Mouse (Mus musculus): ENCODE results near the gene Olfr1131. TPM values are rescaled to one million over a fixed set of nuclear protein-coding genes. Genes with fewer than 3 reads are reported as not detected.
"Not testable (repeated sequence)": the region's sequence is repeated elsewhere in the genome, so short reads cannot be mapped to it uniquely, and the experiment has no call there.

Olfr1131 gene
- total RNA-seq (2021): not detected
- long read RNA-seq, experiment 1: 0 reads
- long read RNA-seq, experiment 2: 0 reads

DNA sequence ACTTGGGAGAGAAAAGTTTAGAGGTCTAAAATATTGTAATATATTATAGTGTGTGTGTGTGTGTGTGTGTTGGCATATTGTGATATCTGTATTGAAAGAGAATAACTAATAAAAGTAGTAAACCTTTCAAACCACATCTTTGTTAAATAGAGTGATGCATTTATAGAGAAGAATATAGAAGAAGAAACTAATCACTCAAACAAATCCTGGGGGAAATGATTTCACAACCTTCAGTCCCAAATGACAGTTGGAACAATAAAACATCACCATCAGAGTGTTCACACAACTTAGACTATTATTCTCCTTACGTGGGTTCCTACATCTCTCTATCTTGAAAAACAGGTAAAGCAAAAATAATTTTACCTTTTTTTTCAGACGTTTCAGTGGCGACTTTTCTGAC is at the start of gene Olfr1131:
TSS of gene Olfr1131 (plus strand) at position 301 of the 400 bp plus-strand sequence.
- no peak for DNase-seq
- intact Hi-C loops (cut with DNase I): no loop called here

DNA sequence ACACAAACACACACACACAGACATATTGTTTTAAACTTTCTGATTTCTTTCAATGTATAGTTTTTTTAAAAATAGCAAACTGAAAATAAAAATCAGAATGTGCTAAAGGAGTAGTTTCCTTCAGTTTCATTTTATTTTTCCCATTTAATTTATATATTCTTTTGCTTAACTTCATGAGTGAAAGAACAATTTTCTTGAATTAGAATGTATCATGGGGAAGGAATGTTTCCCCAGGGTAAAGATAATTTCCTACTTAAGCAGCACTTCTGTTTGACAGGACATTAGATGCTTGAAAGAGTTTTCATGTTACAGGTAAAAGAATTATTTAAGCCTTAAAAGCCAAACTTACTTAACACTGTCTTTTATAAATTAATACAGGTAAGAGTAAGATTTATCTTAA is 21.0 kb upstream of the Olfr1131 start, which contains the start of gene Olfr1130:
TSS of gene Olfr1130 (plus strand) at position 301 of the 400 bp plus-strand sequence.
- intact Hi-C loops (cut with DNase I): not testable (repeated sequence)

DNA sequence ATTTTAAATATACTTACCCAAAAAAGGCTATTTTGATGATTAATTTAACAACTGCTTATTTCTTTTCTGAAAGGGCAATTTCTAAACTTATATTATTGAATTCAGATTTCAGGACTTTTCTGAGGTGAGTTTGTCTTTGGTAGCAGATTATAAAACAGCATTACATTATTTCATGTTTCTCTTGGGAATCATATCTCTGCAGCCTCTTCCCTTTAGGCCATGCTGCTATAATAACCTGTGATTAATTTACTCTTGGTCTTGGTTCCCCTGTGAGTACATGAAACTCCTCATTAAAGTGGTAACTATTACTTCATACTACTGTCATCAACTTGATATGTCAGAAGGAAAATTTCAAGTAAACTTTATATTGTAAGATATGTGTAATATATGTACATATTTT is 10.5 kb downstream of the Olfr1131 start, which contains the start of gene Olfr1132:
TSS of gene Olfr1132 (minus strand) at position 101 of the 400 bp plus-strand sequence.
- no peak for DNase-seq
- intact Hi-C loops (cut with DNase I): no loop called here

More for the DNA sequence above, 21.0 kb upstream of the Olfr1131 start, which contains the start of gene Olfr1130:
- not testable (repeated sequence) for DNase-seq

DNA sequence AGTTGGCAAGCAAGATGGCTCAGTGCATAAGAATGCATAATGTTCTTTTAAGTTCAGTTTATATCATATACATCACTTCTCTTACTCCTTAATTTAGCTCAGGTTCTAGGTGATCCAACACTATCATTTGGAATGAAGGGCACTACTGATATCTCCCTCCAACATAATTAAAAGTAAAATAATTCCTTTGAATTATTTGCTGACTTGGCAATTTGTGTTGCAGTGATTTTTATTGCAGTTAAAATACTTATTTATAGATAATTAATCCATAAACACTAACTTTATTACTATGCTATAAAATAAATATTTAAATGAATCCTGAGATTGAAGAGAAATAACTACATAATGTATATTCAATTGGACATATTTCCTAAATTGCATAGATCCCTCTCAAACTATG is 15.5 kb downstream of the Olfr1131 start:
- intact Hi-C loops (cut with DNase I): no loop called here
- no peak for DNase-seq

DNA sequence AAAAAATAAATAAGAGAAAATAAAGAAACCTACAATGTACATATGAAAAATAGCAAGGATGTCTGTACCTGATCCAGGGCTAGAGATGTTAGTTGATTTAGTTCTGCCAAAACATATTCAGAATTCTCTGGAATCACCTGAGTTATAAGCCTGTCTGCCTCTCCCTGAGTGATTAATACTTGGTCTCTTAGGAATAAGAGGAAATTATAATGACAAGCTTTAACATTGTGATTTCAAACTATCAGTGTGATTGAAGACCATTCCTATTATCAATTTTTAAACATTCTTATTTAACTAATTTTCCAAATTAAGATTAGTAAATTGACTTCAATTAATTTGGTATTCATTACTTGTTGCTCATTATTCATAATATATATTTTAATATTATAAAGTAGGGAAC is 20.4 kb downstream of the Olfr1131 start, which contains the start of gene Olfr1133:
TSS of gene Olfr1133 (minus strand) at position 101 of the 400 bp plus-strand sequence.
- intact Hi-C loops (cut with DNase I): no loop called here
- no peak for DNase-seq

DNA sequence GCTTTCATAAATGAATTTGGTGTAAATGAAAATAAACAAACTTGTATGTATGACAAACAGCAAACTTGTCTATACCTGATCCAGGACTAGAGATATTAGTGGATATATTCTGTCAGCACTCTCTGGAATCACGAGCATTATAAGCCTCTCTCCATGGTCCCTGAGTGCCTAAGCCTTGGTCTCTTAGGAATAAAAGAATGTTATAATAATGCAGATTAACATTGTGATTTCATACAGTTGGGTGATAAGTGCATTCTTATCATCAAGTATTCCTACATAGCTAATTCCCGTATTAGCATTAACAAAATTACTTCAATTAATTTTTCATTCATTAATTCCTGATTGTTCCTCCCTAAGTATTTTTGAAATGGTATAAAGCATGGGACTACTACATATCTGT is 31.5 kb downstream of the Olfr1131 start, which contains the start of gene Olfr1134:
TSS of gene Olfr1134 (minus strand) at position 101 of the 400 bp plus-strand sequence.
- intact Hi-C loops (cut with DNase I): no loop called here
- no peak for DNase-seq

DNA sequence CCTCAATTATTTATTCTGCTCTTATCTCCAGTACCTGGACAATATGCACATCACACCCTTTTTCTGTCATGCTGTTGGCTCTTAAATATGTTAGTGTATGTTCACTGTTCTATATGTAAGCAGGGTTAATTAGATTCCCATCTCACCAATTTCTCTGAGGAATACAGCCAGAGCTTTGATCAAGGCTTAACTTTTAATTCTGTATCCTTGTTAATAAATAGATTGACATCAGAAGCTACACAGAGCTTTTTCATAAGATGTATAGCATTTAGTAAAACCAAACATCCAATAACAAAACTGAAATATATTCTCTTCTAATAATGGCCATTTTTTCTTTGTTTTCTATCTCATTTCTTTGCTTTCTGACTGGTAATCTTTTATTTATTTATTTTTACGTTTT is 46.7 kb downstream of the Olfr1131 start, which contains the start of gene Olfr1135:
TSS of gene Olfr1135 (minus strand) at position 101 of the 400 bp plus-strand sequence.
- intact Hi-C loops (cut with DNase I): no loop called here
- no peak for DNase-seq

Other genes with a start within 250 kb of the Olfr1131 start
- under 1 TPM in 1 of 2 experiments, not detected in 1; 0.05 TPM for gene Olfr1122, start 241.3 kb upstream of the Olfr1131 start, total RNA-seq (2021)
- gene Olfr1123, start 210.5 kb upstream of the Olfr1131 start, total RNA-seq (2021): not detected
- not detected for gene Olfr1124, start 196.8 kb upstream of the Olfr1131 start, total RNA-seq (2021)
- gene Olfr1126, start 173.1 kb upstream of the Olfr1131 start, total RNA-seq (2021): not detected
- gene Pramel7, start 130.0 kb upstream of the Olfr1131 start, total RNA-seq (2021): not detected
- not detected for gene Pramel6, start 120.5 kb upstream of the Olfr1131 start, total RNA-seq (2021)
- gene Olfr153, start 95.3 kb upstream of the Olfr1131 start, total RNA-seq (2021): not detected
- not detected for gene Olfr1128, start 81.6 kb upstream of the Olfr1131 start, total RNA-seq (2021)
- not detected for gene Olfr1129, start 53.2 kb upstream of the Olfr1131 start, total RNA-seq (2021)
- gene Olfr1130, start 20.9 kb upstream of the Olfr1131 start, total RNA-seq (2021): not detected
- gene Olfr1132, start 10.4 kb downstream of the Olfr1131 start, total RNA-seq (2021): not detected
- gene Olfr1133, start 20.3 kb downstream of the Olfr1131 start, total RNA-seq (2021): not detected
- gene Olfr1134, start 31.4 kb downstream of the Olfr1131 start, total RNA-seq (2021): not detected
- not detected for gene Olfr1135, start 46.6 kb downstream of the Olfr1131 start, total RNA-seq (2021)
- gene Olfr1136, start 66.8 kb downstream of the Olfr1131 start, total RNA-seq (2021): not detected
- not detected for gene Olfr1137, start 86.1 kb downstream of the Olfr1131 start, total RNA-seq (2021)
- gene Olfr1138, start 112.9 kb downstream of the Olfr1131 start, total RNA-seq (2021): not detected
- not detected for gene Olfr1140, start 116.6 kb downstream of the Olfr1131 start, total RNA-seq (2021)
- gene Olfr1141, start 126.9 kb downstream of the Olfr1131 start, total RNA-seq (2021): not detected
- not detected for gene Olfr152, start 152.4 kb downstream of the Olfr1131 start, total RNA-seq (2021)
- gene Olfr1143, start 173.5 kb downstream of the Olfr1131 start, total RNA-seq (2021): not detected
- gene Olfr1145, start 182.7 kb downstream of the Olfr1131 start, total RNA-seq (2021): not detected
- gene Olfr1148, start 203.4 kb downstream of the Olfr1131 start, total RNA-seq (2021): not detected
- gene Olfr1150-ps1, start 216.9 kb downstream of the Olfr1131 start, total RNA-seq (2021): not detected
- gene Olfr1151, start 228.8 kb downstream of the Olfr1131 start, total RNA-seq (2021): not detected
- not detected for gene Olfr1152, start 239.4 kb downstream of the Olfr1131 start, total RNA-seq (2021)